Mouse (Mus musculus) megakaryocyte, adult 5-6 weeks (primary cell): ENCODE measurements around the gene Kdm7a. TPM values are rescaled to one million over a fixed set of nuclear protein-coding genes. Genes with fewer than 3 reads are reported as not detected.
A peak's percentile ranks its signal among the peaks of the same experiment; 100 is the strongest.

Experiments used
- ATAC-seq: 2 replicates; pipeline ENCODE4 v1.8.0; 2016; ENCODE audit warnings: mild to moderate bottlenecking, inconsistent platforms; ENCODE audit not compliant: poor library complexity, severe bottlenecking
- total RNA-seq, 2 experiments: library from RNA; stranded (forward) in 1 of 2; stranded (reverse) in 1 of 2; fragments of 153-499, 151-499 nt in 1 of 2; fragments of 221-1000, 200-1000 nt in 1 of 2; gene quantifications; 2 replicates each; pipeline versions ENCODE4 v1.2.3 to v1.2.4; 2015 to 2017

Kdm7a gene
- total RNA-seq, 2 experiments from 2014 or later: 80.4 to 86.5 TPM

DNA sequence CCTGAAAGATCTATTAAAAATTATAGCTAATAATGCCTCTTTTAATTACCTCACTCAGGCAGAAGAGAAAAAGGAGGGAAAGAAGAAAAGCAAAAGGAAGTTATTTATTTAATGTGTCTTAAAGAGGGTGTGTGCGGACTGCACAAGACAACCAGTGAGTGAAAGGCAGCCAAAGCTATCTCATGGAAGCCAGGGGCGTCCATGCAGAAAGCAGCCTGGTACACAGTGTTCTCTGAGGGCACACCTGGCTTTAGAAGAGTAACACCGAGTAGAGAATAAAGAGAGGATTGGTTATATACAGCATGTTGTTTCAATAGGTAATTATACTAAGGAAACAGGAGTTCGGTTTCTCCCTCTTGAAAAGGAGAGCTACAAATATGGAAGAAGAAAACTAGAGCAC is 1.6 kb upstream of the Kdm7a start:
- no peak for ATAC-seq

DNA sequence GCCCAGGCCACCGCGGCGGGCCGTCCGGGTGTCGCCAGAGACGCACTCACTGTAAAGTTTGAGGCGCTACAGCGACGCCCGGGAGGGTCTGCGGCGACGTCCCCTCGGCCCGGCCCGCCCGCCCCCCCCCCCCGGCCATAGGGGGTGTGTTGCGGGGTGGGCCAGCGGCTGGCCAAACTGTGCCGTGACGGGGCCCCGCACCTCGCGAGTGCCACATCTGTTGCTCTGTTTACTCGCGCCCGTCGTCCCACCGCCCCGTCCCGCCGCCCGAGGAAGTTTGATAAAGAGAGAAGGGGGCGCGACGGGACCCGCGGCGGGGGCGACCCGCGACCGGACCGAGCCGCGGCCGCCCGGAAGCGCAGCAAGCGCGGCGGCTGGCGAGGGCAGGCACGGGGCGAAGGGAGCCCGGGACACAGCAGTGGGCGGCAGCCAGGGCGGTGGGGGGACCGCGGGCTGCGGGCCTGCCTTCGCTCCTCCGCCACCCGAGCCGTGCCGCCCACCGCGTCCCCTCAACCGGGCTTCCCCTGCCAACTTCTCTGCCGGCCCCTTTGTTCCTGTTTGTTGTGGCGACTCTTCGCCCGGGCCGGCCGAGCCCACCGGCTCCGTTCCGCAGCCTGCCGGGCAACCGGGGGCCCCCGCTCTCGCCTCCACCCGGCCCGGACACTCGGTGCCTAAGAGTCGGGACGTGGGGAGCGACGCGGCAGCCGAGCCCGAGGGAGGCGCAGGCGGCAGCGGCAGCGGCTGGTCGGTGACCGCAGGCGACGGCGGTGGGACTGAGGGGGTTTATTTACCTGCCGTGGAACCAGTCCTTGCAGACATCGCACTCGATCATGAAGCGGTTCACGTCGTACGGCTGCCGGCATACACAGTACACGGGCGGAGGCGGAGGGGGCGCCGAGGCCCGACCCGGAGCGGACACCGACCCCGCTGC is 674 bp downstream of the Kdm7a start:
- no peak for ATAC-seq

DNA sequence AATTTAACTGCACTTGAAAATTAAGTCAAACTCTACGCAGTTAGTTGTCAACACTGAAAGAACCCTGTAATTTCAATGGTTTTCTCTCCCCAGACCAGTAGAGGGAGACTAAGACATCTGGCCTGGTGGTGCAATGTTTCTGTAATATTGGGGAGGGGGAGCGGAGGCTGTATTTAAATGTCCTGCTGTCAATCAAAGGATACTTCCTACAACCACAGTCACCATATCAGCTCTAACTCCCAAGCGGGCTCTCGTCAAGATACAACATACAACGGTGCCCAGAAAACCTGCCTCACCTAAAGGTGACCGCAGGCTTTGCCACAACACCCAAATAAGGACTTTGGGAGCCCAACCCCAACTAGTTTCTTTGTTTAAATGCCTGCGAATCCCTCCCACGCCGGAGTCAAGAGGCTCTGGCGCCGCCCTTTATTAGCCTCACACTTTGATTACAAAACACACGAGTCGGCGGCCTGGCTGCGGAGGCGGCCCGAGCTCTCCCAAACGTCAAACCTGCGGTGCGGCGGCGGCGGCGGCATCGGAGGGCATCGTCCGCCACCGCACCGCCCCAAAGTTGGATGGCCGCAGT is 1.4 kb downstream of the Kdm7a start:
- peak; percentile 69 for ATAC-seq

DNA sequence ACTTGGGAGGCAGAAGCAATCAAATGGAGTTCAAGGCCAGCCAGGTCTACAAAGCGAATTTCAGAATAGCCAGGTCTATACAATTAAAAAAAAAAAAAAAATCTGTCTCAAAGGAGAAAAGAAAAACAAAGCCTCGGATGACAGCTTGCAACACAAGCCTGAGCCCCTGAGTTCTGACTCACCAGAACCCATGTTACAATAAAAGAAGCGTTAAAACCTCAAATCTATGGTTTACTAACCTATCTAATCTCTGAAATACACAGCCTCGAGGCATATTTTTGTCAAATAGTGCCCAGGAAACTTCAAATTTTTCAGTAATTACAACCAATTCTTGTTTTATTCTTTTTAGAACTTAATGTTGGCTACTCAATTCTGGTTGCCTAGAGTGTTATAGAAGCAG is 2.1 kb downstream of the Kdm7a start:
- ATAC-seq: no peak

DNA sequence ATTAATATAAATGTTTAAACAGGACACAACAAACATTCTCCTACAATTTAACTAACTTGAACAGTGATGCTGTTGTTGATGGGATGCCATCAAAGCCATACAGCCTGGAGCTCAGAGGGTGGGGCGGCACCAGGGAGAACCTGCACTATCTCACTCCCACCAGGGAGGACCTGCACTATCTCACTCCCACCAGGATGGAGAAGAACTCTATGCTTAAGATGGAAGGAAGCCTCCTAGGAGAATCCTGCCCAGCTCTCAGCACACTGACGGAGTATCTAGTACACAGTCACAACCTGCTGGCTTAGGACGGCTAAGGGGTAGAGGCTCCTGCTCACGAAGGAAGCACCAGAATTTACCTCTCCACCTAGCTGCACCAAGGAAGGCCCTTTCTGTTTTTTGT is 3.4 kb downstream of the Kdm7a start:
- no peak for ATAC-seq

DNA sequence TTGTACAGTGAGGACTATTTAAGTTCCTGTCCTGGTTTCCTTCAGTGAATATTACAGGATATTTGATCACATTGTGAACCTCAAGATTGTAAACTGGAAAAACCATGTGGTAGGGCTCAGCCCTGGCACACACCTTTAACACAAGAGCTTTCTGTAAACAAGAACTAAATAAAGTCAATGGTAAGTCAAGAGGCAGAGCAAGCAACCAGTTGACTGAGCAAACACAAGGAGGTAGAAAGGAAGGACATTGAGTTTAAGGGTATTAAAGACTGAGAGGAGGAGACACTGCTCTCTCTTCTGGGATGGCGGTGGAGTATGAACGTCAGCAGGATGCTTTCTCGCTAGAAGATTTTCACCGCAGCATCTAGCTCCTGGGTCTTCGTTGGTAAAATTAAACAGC is 13.6 kb downstream of the Kdm7a start:
- ATAC-seq: no peak

DNA sequence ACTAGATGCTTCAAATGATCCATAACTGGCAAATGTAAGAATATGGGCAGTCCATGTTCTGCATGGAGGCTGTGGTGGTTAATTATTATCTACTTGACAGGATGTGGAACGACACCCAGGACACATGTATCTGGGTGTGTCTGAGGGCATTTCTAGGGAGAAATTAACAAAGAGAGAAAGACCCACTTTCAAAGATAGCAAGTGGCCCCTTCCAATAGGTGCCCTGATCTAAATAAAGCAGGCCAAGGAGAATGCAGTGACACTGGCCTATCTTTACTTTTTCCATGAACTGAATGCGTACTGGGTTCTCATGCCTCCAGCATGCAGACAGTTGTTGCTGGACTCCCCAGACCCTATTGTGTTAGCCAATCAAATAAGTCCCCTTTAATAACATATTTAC is 15.1 kb downstream of the Kdm7a start:
- no peak for ATAC-seq

DNA sequence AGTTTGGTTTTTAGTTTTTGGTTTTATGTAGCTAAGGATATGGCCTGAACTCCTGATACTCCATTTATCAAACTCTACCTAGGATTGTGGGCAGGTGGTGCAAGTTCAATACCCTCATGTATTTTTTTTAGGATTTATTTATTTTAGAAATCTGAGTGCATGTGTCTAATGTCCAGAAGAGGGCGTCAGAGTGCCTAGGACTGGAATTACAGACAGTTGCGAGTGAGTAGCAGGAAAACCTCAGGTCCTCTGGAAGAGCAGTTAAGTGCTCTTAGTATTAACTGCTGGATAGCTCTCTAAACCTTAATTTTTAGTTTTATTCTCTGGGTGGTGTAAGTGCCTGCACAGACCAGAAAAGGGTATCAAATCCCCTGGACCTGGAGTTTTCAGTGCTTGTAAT is 19.4 kb downstream of the Kdm7a start:
- no peak; the same call in 1 of the 2 replicates for ATAC-seq

DNA sequence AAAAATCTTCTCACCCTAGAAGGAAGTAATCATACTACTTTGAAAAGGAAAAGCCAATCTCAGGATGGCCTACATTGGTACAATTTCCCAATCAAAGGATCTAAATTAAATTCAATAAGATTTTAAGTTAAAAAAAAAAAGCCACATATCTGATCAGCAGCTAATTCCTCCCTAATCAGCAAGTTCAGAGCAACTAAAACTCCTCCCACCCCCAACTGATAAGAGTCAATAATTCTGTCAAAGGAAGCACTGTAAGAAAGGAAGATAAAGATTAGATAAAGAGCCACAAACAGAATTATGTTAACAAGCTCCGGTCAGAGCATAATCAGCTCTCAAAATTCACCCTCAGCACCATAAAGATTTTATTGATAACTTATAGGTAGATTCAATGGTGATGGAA is 37.5 kb downstream of the Kdm7a start:
- no peak for ATAC-seq

DNA sequence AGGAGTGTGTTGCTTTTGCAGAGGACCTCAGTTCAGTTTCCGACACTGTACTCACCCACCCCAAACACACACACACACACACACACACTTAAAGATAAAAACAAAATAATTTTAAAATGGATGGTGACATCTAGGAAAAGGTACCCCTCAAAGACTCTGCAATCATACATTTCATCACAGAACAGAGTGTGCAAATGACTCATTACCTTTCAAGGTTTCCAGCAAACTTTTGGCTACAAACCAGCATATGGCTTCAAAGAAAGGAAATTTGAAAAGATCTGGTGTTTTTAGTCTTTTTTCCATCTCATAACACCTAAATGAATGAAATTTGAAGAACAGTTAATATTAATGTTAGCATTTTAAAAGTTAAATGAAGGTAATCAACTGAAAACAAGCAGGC is 41.7 kb downstream of the Kdm7a start:
- no peak for ATAC-seq

DNA sequence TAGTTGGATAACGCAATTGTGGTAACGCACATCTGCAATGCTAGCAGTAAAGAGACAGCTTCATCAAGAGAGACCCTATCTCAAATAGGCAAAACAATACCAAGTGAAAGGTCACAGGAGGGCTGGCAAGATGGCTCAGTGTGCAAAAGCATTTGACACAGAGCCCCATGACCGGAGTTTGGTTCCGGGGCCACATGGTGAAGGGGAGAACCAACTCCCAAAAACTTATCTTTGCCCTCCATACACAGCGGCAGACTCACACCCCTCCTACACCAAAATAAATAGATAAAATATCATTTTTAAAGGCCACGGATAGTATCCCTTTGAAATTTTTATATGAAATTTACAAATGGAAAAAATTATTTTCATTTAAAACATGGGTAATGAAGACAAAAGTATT is 44.6 kb downstream of the Kdm7a start:
- no peak for ATAC-seq

DNA sequence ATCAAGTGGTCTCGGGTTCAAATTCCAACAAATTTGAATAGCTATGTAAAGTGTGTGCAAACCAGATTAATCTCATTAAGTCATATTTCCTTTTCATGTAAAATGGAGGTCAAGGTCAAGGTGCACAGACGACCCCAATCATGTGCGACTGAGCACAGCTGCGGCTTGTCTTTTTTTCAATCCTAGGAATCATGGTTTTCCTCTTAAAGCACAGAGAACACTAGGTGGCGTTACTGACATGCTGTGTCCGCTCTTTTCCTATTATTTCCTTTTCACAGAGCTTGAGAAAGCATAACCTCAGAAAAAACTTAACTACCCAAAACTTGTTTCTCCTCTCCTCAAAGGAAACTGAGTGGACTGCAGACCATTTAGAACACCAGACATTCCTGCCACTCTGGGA is 60.5 kb downstream of the Kdm7a start:
- no peak for ATAC-seq

DNA sequence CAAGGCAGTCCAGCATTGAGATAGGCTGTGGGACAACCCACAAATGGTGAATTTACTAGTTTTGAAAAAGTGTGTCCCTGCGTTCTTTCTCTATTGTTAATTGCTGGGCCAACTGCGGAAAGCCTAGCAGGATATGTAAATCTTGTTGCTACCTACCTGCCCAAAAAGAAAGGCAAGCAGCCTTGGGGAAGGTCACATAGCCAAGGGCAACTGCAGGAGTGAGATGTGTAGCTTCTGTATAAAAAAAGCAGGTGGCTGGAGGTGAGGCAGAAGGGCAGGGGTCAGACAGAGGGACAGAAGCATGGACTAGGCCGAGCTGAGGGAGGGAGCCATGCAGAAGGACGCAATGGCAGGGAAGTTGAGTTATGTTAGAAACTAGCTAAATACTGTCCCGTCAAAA is 74.0 kb downstream of the Kdm7a start:
- no peak for ATAC-seq

DNA sequence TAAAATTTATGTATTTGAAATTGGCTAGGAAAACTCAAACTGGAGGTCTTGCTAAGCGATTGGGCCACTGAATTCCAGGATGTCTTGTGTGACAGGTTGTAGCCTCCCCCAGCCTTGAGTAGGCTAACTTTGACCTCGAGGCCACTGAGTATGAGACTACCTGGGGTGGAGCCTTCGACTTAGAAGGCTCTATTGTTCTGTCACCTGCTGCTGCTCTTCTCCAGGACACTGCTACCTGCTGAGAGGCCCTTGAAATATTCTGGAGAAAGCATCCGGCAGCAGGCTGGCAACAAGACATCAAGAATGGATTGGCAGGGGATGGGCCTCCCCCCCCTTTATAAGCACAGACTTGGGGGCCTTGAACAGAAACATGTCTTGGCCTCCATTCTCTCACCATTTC is 75.1 kb downstream of the Kdm7a start:
- ATAC-seq: no peak

DNA sequence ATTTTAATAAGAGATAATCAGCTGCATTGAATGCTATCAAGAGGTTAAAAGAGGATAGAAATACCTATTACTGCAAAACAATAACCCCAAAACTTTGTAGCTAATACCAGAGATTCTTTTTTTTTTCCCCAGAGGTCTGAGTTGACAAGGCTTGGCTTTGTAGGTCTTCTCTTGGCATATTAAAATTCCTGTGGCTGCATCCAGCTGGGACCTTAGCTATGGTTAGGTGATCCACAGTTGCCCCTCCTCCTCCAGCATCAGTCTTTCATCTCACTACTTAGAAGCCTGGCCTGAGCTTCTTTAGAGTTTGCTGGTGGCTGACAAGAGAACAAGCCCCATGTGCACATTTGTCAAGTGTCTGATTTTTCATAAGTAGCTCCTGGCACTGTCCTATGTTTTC is 81.9 kb downstream of the Kdm7a start:
- ATAC-seq: no peak

DNA sequence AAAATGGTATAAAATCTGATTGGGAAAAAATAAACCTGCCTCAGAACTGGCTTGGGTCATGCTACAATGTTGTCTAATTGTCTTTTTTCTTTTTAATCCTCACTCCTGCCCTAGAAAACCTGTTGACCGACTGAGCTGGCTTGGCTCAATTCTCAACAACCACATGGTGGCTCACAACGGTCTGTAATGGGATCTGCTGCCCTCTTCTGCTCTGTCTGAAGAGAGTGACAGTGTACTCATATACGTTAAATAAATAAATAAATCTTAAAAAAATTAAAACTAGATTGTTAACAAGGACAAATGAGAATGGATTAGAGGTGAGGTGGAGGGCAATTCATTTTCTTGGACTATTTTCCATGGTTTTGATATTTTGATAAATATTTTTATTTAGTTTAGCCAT is 85.9 kb downstream of the Kdm7a start:
- no peak for ATAC-seq

DNA sequence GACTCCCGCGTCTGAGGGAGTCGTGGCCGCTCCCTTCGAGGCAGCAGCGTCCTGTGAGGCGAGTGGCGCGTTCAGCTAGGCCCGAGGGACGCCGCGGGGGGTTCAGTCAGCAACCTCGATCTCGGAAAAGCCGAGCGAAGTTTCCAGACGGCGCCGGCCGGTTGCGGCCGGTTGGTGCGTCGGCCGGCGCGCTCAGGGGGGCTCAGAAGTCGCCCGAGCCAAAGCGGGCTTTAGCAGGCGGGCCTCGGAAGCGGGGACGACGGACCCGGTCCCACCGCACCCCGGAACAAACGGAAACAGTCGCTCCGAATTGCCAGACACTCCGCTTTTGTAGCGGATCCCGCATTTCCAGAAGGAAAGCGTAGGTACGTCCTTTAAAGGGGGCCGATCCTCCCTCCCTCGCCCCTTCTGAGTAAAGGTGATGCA is 88.1 kb downstream of the Kdm7a start:
- peak; percentile 4; the same call in 1 of the 2 replicates for ATAC-seq

DNA sequence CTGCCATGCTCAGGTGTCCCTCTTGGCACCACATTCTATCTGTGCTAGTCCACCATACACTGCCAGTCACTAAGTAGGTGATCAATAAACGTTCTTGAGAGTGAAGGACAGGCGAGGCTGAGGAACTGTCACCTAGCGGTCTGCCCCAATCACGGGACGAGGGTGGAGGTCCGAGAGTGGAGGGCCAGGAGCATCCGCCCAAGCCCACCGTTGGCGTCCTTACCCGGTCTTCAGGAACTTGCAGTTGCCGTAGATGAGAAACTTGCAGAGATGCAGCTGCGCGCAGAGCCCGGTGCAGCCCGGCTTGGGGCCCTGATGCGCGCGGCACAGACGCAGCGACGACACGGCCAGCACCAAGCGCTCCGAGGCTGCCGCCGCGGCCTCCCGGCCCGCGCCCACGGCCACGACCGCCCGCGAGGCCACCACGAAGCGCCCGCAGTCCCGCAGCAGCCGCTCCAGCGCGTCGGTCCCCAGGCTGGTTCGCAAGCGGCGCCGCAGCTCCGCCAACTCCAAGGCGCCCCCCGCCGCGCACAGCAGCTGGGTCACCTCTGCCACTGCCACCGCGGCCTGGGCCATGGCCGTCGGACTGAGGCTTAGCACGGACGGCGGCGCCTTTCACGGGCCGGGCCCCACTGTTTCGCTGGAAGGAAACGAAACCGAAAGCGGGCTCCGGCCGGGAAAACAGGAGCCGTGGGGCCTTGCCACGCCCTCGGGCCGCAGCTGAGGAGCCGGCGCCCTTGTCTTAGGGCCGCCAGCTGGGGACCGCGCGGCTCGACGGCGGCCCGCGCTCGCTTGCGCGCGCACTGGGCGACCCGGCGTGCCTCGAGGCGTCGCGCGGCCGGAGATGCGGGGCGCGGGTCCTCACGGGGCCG is 88.8 kb downstream of the Kdm7a start, which contains the start of gene Parp12:
Gene Parp12, minus strand, starts transcription at position 766 of the 872 bp plus-strand sequence.
- ATAC-seq: peak; percentile 90

DNA sequence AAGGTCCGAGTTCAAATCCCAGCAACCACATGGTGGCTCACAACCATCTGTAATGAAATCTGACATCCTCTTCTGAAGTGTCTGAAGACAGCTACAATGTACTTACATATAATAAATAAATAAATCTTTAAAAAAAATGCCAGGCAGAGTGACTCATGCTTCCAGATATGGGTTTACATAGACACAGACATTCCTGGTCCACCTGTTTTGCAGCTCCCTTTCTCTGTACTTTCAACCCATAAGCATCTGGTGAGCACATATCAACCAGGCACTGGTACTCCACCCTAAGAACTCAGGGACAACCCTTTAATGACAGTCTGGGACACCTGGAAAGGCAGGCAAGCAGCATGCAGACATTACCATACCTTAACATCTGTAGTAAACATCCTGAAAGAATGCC is 91.2 kb downstream of the Kdm7a start:
- ATAC-seq: no peak

DNA sequence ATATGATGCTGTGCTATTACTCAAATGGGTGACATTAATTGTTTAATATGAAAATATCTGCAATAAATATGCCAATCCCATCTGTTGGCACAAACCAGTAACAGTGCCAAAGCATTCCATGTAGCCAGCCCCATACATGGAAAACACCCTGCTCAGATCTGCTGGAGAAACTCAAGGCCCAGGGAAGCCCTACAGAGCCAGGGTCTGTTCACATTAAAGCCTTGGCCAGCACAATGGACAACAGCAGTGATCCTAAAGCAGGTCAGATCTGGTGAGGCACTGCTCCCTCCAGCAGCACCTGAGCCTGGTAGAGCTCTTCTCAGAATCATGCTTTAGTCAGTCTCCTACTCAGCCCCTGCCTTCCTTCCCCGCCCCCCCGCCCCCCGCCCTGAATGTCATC is 93.4 kb downstream of the Kdm7a start:
- ATAC-seq: no peak

DNA sequence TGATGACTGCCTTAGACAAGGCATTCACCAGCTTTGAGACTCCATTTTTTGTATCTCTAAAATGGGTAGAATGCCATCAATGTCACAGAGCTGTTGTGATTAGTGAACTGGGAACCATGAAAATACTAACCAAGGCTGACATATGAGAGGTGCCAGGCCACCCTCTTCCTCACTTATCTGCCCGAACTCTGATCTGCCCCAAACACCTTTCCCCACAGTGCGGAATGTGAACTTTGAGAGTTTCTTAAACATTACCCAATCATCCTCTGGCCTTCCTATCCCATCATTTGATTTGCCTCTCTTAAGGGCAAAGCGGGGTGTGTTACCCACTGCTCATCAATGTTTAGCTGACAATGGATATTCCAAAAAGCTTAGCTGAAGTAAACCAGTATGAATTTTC is 93.9 kb downstream of the Kdm7a start:
- no peak for ATAC-seq
